Mouse (Mus musculus): ENCODE measurements around the gene Cnst. TPM values are rescaled to one million over a fixed set of nuclear protein-coding genes. Genes with fewer than 3 reads are reported as not detected.

Gene Cnst
- polyA plus RNA-seq, 1 experiment from 2014 or later, result 18.0 TPM

DNA sequence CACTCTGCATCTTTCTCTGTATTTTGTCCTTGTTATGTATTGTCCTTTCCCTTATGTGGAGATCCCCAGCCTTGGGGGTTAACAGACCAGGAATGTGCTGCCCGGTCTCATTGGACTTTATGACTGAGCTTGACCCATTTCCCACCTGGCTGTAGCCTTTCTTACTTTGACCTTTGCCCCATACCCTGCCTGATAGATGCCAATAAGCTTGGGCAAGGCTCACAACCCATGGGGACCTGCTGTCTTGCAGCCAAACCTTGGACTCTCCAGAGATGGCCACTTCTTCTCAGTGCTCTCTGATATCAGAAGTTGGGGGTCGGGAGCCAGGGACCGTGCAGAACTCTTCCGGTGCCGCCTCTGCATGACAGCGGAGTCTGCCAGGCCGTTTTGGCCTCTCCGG is 62.4 kb downstream of the Cnst start:
- no peaks in the 10 kb centered on the region for H3K27me3 ChIP-seq
- H3K36me3 ChIP-seq, result peaks cover 11% of the 10 kb centered on the region; the same call in 1 of the 2 replicates
- no peak overlapping the region for H3K4me3 ChIP-seq
- no peaks in the 10 kb centered on the region for H3K9me3 ChIP-seq
- no peak overlapping the region for H3K27ac ChIP-seq
- no peaks in the 10 kb centered on the region for H3K4me1 ChIP-seq
- ATAC-seq (ENCODE audit: borderline replicate concordance, extremely low read depth, low FRiP score, low TSS enrichment), result no peak
- no peak overlapping the region for H3K4me2 ChIP-seq
- no peak overlapping the region for H3K9ac ChIP-seq
- 89% methylated on average over 8 of the region's 8 CpGs for WGBS

- peaks cover 11% of the 10 kb centered on the region; the same call in 1 of the 2 replicates for H3K36me3 ChIP-seq
- H3K27me3 ChIP-seq, result no peaks in the 10 kb centered on the region
- no peak overlapping the region for H3K4me2 ChIP-seq
- H3K4me3 ChIP-seq, result no peak overlapping the region
- H3K27ac ChIP-seq, result no peak overlapping the region
- H3K9ac ChIP-seq, result no peak overlapping the region
- WGBS, result 57% methylated on average over 26 of the region's 26 CpGs
- no peaks in the 10 kb centered on the region for H3K9me3 ChIP-seq
- H3K4me1 ChIP-seq, result no peaks in the 10 kb centered on the region
- no peak for ATAC-seq (ENCODE audit: borderline replicate concordance, extremely low read depth, low FRiP score, low TSS enrichment)
Measured at GRCm38 (mm10) chr1:179609724-179610505, 63.7 kb downstream of the Cnst start.

DNA sequence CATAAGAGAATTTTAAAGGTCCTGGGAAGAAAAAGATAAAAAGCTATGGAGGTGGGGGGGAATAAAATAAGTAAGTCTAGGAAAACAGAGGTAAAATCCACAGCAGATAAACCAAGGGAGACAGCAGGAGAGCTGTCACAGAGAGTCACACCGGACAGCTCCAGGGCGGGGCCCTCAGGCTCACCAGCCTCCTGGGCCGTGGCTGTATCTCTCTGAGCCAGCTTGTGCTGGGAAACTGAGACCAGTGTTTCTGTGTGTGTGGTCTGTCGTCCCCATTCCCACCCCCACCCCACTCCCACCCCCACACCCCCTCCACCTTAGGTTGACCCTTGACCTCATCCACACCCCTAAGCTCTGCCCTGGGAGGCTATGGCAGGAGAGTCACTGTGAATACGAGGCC is 65.0 kb downstream of the Cnst start:
- WGBS, result 55% methylated on average over 5 of the region's 5 CpGs
- no peak overlapping the region for H3K9ac ChIP-seq
- ATAC-seq (ENCODE audit: borderline replicate concordance, extremely low read depth, low FRiP score, low TSS enrichment), result no peak

DNA sequence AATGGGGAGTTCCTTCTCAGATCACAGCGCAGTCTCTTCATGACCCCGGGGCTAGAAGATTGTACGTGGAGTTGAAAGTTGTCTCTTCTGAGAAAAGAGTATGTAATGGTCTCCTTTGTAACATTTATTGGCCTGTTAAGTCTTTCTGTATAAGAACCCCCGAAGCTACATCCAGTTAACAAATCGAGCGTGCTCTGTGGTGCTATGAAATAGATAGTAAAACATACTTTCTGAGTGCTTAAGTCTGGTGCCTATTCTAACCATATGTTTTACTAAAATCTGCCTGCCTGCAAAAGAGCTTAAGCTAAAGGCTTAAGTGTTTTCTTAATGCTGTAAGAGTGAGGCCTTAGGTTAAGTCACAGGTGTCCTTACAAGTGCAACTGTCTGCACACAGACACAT is 66.2 kb downstream of the Cnst start:
- 93% methylated on average over 6 of the region's 6 CpGs for WGBS
- Histone ChIP-seq H3K9ac (no peak overlapping the region), H3K4me2 (no peak overlapping the region), H3K27ac (no peak overlapping the region), H3K9me3 (no peaks in the 10 kb centered on the region), H3K27me3 (no peaks in the 10 kb centered on the region), H3K4me1 (no peaks in the 10 kb centered on the region), H3K4me3 (no peak overlapping the region), H3K36me3 (peaks cover 11% of the 10 kb centered on the region; the same call in 1 of the 2 replicates)
- ATAC-seq (ENCODE audit: borderline replicate concordance, extremely low read depth, low FRiP score, low TSS enrichment), result no peak

More for the DNA sequence above, 65.0 kb downstream of the Cnst start:
- H3K27me3 ChIP-seq, result no peaks in the 10 kb centered on the region
- no peaks in the 10 kb centered on the region for H3K9me3 ChIP-seq
- no peak overlapping the region for H3K4me3 ChIP-seq
- no peak overlapping the region for H3K27ac ChIP-seq
- H3K4me2 ChIP-seq, result no peak overlapping the region
- no peaks in the 10 kb centered on the region for H3K4me1 ChIP-seq
- peaks cover 11% of the 10 kb centered on the region; the same call in 1 of the 2 replicates for H3K36me3 ChIP-seq

GRCm38 (mm10) chr1:179612986-179613505 is 66.9 kb downstream of the Cnst start:
- Histone ChIP-seq H3K36me3 (peaks cover 11% of the 10 kb centered on the region; the same call in 1 of the 2 replicates), H3K27ac (no peak overlapping the region), H3K4me3 (no peak overlapping the region), H3K4me2 (no peak overlapping the region), H3K9me3 (no peaks in the 10 kb centered on the region), H3K4me1 (no peaks in the 10 kb centered on the region), H3K9ac (no peak overlapping the region), H3K27me3 (no peaks in the 10 kb centered on the region)
- no peak for ATAC-seq (ENCODE audit: borderline replicate concordance, extremely low read depth, low FRiP score, low TSS enrichment)
- 73% methylated on average over 9 of the region's 9 CpGs for WGBS

DNA sequence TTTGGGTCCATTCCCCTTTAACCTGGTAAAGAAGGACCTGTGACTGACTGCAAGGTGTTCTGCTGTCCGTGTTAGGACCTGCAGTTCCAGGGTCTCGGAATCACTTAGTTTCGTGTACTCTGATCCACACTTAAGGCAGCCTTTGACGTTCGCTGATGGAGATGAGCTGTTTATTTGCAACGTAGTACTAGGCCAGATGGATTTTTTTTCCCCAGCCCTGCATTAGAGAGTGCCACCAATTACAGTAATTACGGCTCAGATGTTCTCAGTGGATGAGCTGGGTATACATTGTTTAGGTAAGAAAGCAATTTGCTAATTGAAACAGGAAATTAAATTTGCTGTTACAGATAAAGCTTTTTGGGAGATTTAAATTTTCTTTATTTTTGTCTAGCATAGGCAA is 71.3 kb downstream of the Cnst start:
- Histone ChIP-seq H3K27me3 (no peaks in the 10 kb centered on the region), H3K27ac (no peak overlapping the region)

DNA sequence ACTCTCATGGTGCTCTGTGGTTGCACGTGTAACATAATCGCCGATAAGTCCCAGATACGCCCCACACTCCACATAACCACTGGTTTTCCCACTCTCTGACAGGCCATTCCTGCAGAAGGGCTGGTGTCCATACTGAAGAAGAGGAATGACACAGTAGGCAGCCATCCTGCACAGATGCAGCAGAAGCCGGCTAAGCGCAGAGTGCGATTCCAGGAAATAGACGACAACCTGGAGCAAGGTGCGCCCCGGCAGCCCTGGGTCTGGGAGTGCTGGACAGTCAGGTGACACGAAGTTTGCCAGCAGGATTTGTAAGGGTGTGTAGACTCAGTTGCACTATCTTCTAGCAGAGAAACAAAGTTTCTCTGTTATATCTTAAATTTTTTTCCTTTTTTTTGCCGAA is 76.5 kb downstream of the Cnst start:
- no peaks in the 10 kb centered on the region for H3K9me3 ChIP-seq
- H3K27me3 ChIP-seq, result no peaks in the 10 kb centered on the region
- no peaks in the 10 kb centered on the region for H3K4me1 ChIP-seq
- H3K27ac ChIP-seq, result no peak overlapping the region
- no peak for ATAC-seq (ENCODE audit: borderline replicate concordance, extremely low read depth, low FRiP score, low TSS enrichment)
- H3K4me3 ChIP-seq, result no peak overlapping the region
- no peak overlapping the region for H3K9ac ChIP-seq
- no peak overlapping the region for H3K4me2 ChIP-seq
- H3K36me3 ChIP-seq, result peaks cover 15% of the 10 kb centered on the region
- 90% methylated on average over 12 of the region's 12 CpGs for WGBS

More for the DNA sequence above, 71.3 kb downstream of the Cnst start:
- WGBS, result 71% methylated on average over 7 of the region's 7 CpGs
- no peak for ATAC-seq (ENCODE audit: borderline replicate concordance, extremely low read depth, low FRiP score, low TSS enrichment)
- Histone ChIP-seq H3K4me2 (no peak overlapping the region), H3K4me1 (no peaks in the 10 kb centered on the region), H3K9me3 (no peaks in the 10 kb centered on the region), H3K4me3 (no peak overlapping the region), H3K36me3 (no peaks in the 10 kb centered on the region), H3K9ac (no peak overlapping the region)

DNA sequence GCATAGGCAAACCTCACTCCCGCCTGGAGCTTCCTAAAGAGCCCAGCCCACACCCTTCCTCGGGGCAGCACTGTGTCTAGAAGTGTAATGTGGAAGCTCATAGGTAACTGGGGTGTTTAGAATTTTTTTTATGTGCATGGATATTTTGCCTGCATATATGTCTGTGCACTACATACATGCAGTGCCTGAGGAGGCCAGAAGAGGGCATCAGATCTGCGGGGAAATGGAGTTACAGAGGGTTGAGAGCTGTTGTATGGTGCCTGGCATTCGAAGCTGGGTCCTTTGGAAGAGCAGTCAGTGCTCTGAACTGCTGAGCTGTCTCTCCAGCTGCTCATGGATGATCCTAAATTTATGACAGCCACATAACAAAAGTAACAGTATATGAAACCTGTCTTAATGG is 77.5 kb downstream of the Cnst start:
- H3K9ac ChIP-seq, result no peak overlapping the region
- no peak for ATAC-seq (ENCODE audit: borderline replicate concordance, extremely low read depth, low FRiP score, low TSS enrichment)
- no peak overlapping the region for H3K4me2 ChIP-seq
- no peaks in the 10 kb centered on the region for H3K27me3 ChIP-seq
- no peaks in the 10 kb centered on the region for H3K4me1 ChIP-seq
- H3K36me3 ChIP-seq, result peaks cover 15% of the 10 kb centered on the region
- WGBS, result 53% methylated on average over 4 of the region's 4 CpGs
- H3K4me3 ChIP-seq, result no peak overlapping the region
- H3K27ac ChIP-seq, result no peak overlapping the region
- no peaks in the 10 kb centered on the region for H3K9me3 ChIP-seq

DNA sequence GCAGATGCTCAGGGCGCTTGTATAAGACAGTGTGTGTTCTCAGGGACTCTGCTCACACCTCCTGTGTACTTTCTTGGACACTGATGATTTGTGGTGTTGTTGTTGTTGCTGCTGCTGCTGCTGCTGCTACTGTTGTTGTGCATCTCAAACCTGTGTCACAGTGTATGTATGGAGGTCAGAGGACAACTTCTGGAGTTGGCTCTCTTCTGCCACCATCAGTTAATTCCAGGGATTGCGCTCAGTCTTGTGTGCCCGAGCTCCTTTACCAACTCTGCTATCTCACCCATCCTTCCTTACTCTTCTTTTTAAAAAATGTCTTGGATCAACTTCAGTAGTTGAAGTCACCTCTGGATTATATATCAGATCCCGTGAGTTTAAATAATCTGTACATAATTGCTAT is 78.2 kb downstream of the Cnst start:
- WGBS, result 67% methylated on average over 4 of the region's 4 CpGs
- H3K36me3 ChIP-seq, result peaks cover 15% of the 10 kb centered on the region
- H3K27ac ChIP-seq, result no peak overlapping the region
- H3K27me3 ChIP-seq, result no peaks in the 10 kb centered on the region
- H3K9ac ChIP-seq, result no peak overlapping the region
- no peak for ATAC-seq (ENCODE audit: borderline replicate concordance, extremely low read depth, low FRiP score, low TSS enrichment)
- no peak overlapping the region for H3K4me2 ChIP-seq
- no peaks in the 10 kb centered on the region for H3K4me1 ChIP-seq
- H3K4me3 ChIP-seq, result no peak overlapping the region
- H3K9me3 ChIP-seq, result no peaks in the 10 kb centered on the region

GRCm38 (mm10) chr1:179627855-179628254 is 81.7 kb downstream of the Cnst start:
- Histone ChIP-seq H3K4me2 (no peak overlapping the region), H3K4me1 (no peaks in the 10 kb centered on the region), H3K4me3 (no peak overlapping the region), H3K36me3 (peaks cover 15% of the 10 kb centered on the region), H3K27ac (no peak overlapping the region), H3K9ac (no peak overlapping the region), H3K27me3 (no peaks in the 10 kb centered on the region), H3K9me3 (no peaks in the 10 kb centered on the region)
- ATAC-seq (ENCODE audit: borderline replicate concordance, extremely low read depth, low FRiP score, low TSS enrichment), result no peak
- WGBS, result 87% methylated on average over 4 of the region's 4 CpGs

- no peak overlapping the region for H3K4me3 ChIP-seq
Measured at GRCm38 (mm10) chr1:179628438-179629106, 82.4 kb downstream of the Cnst start.

GRCm38 (mm10) chr1:179629276-179629675 is 83.1 kb downstream of the Cnst start:
- Histone ChIP-seq H3K9me3 (no peaks in the 10 kb centered on the region), H3K36me3 (peaks cover 15% of the 10 kb centered on the region), H3K27ac (no peak overlapping the region), H3K9ac (no peak overlapping the region), H3K27me3 (no peaks in the 10 kb centered on the region), H3K4me3 (no peak overlapping the region), H3K4me1 (no peaks in the 10 kb centered on the region), H3K4me2 (no peak overlapping the region)
- ATAC-seq (ENCODE audit: borderline replicate concordance, extremely low read depth, low FRiP score, low TSS enrichment), result no peak
- 79% methylated on average over 5 of the region's 5 CpGs for WGBS

More at GRCm38 (mm10) chr1:179628438-179629106, 82.4 kb downstream of the Cnst start:
- no peak overlapping the region for H3K27ac ChIP-seq
- H3K9ac ChIP-seq, result no peak overlapping the region
- ATAC-seq (ENCODE audit: borderline replicate concordance, extremely low read depth, low FRiP score, low TSS enrichment), result no peak
- H3K36me3 ChIP-seq, result peaks cover 15% of the 10 kb centered on the region
- H3K27me3 ChIP-seq, result no peaks in the 10 kb centered on the region
- H3K4me1 ChIP-seq, result no peaks in the 10 kb centered on the region
- H3K9me3 ChIP-seq, result no peaks in the 10 kb centered on the region
- H3K4me2 ChIP-seq, result no peak overlapping the region
- WGBS, result 52% methylated on average over 8 of the region's 8 CpGs
